Mouse (Mus musculus) hindbrain, embryonic 12.5 days (tissue): ENCODE results near the gene Kcnh7. TPM values are rescaled to one million over a fixed set of nuclear protein-coding genes. Genes with fewer than 3 reads are reported as not detected.
A peak's percentile ranks its signal among the peaks of the same experiment; 100 is the strongest.

Source experiments
- ATAC-seq: fragments of 200-750 bp; cut with Nextera tagmentation; 2 replicates; pipeline ENCODE4 v1.8.0; 2017; ENCODE audit warnings: moderate TSS enrichment; ENCODE audit not compliant: low FRiP score
- H3K27ac ChIP-seq: fragments of 300-500 bp; sonication (generic); 2 replicates; pipeline ENCODE4 v1.5.1; 2016; ENCODE audit warnings: mild to moderate bottlenecking
- H3K27me3 ChIP-seq: fragments of 300-500 bp; sonication (generic); 2 replicates; pipeline ENCODE4 v1.6.1; 2016; ENCODE audit warnings: mild to moderate bottlenecking
- H3K36me3 ChIP-seq: fragments of 300-500 bp; sonication (generic); 2 replicates; pipeline ENCODE4 v1.6.1; 2016; ENCODE audit warnings: mild to moderate bottlenecking
- H3K4me1 ChIP-seq: fragments of 300-500 bp; sonication (generic); 2 replicates; pipeline ENCODE4 v1.6.1; 2016
- H3K4me2 ChIP-seq: fragments of 300-500 bp; sonication (generic); replicated peaks from 2 replicates; pipeline ENCODE4 v1.6.1; 2016; ENCODE audit warnings: mild to moderate bottlenecking
- H3K4me3 ChIP-seq: fragments of 300-500 bp; sonication (generic); 2 replicates; pipeline ENCODE4 v1.5.1; 2016; ENCODE audit warnings: mild to moderate bottlenecking
- H3K9ac ChIP-seq: fragments of 300-500 bp; sonication (generic); 2 replicates; pipeline ENCODE4 v1.6.1; 2016; ENCODE audit warnings: mild to moderate bottlenecking, moderate library complexity
- H3K9me3 ChIP-seq: fragments of 300-500 bp; sonication (generic); replicated peaks from 2 replicates; pipeline ENCODE4 v1.6.1; 2016; ENCODE audit warnings: mild to moderate bottlenecking
- WGBS: fragments of 180-500 bp; shearing (Covaris S2); methylation state at CpG from one replicate; pipeline ENCODE4 v1.1.7; 2016; 5-methylcytosine and 5-hydroxymethylcytosine counted together
- polyA plus RNA-seq: library from polyadenylated mRNA; unstranded; fragments of >200 nt; fragmentation: Nextera tagmentation; extraction: Ambion mirVana; gene quantifications from 2 replicates; pipeline ENCODE4 v1.2.1, GENCODE M21; 2016

The Kcnh7 gene
- polyA plus RNA-seq, 1 experiment from 2014 or later, result 4.8 TPM

- H3K36me3 ChIP-seq, result no peaks in the 10 kb centered on the region
- no peaks in the 10 kb centered on the region for H3K9me3 ChIP-seq
- H3K27me3 ChIP-seq, result no peaks in the 10 kb centered on the region
- no peak overlapping the region for H3K4me3 ChIP-seq
- WGBS, result 52% methylated on average over 7 of the region's 7 CpGs
- no peak overlapping the region for H3K27ac ChIP-seq
- H3K9ac ChIP-seq, result no peak overlapping the region
- no peaks in the 10 kb centered on the region for H3K4me1 ChIP-seq
- no peak overlapping the region for H3K4me2 ChIP-seq
- peak; percentile 78 for ATAC-seq
These were observed 529.4 kb downstream of the Kcnh7 start for GRCm38 (mm10) chr2:62654519-62655338.

GRCm38 (mm10) chr2:62652466-62652865, 531.6 kb downstream of the Kcnh7 start:
- H3K4me2 ChIP-seq, result no peak overlapping the region

GRCm38 (mm10) chr2:62651890-62652289, 532.2 kb downstream of the Kcnh7 start:
- peaks cover 2% of the 10 kb centered on the region; the same call in 1 of the 2 replicates for H3K27me3 ChIP-seq
- H3K9ac ChIP-seq, result no peak overlapping the region
- no peak for ATAC-seq
- H3K4me1 ChIP-seq, result peaks cover 2% of the 10 kb centered on the region; the same call in 1 of the 2 replicates
- H3K9me3 ChIP-seq, result no peaks in the 10 kb centered on the region
- no peaks in the 10 kb centered on the region for H3K36me3 ChIP-seq
- WGBS, result 82% methylated on average over 4 of the region's 4 CpGs
- H3K27ac ChIP-seq, result no peak overlapping the region
- H3K4me2 ChIP-seq, result no peak overlapping the region
- H3K4me3 ChIP-seq, result no peak overlapping the region

More at GRCm38 (mm10) chr2:62652466-62652865, 531.6 kb downstream of the Kcnh7 start:
- Histone ChIP-seq H3K4me1 (no peaks in the 10 kb centered on the region), H3K9me3 (no peaks in the 10 kb centered on the region), H3K36me3 (no peaks in the 10 kb centered on the region), H3K9ac (no peak overlapping the region), H3K27me3 (peaks cover 2% of the 10 kb centered on the region; the same call in 1 of the 2 replicates), H3K27ac (no peak overlapping the region), H3K4me3 (no peak overlapping the region)
- no peak for ATAC-seq
- 84% methylated on average over 4 of the region's 4 CpGs for WGBS

- H3K9me3 ChIP-seq, result no peaks in the 10 kb centered on the region
- H3K9ac ChIP-seq, result no peak overlapping the region
- peak; percentile 33; the same call in 1 of the 2 replicates for ATAC-seq
- WGBS, result 10% methylated on average over 6 of the region's 6 CpGs
- H3K27me3 ChIP-seq, result peaks cover 8% of the 10 kb centered on the region; the same call in 1 of the 2 replicates
- H3K4me1 ChIP-seq, result peaks cover 13% of the 10 kb centered on the region
- peak overlapping the region; percentile 44 for H3K4me3 ChIP-seq
- H3K36me3 ChIP-seq, result no peaks in the 10 kb centered on the region
- peak overlapping the region; percentile 74 for H3K4me2 ChIP-seq
- H3K27ac ChIP-seq, result no peak overlapping the region
These were observed 537.3 kb downstream of the Kcnh7 start for GRCm38 (mm10) chr2:62646671-62647289.

- Histone ChIP-seq H3K27ac (no peak within 1 kb of the TSS), H3K4me1 (peaks cover 13% of the 10 kb centered on the region), H3K9ac (peak within 1 kb of the TSS; percentile 41; the same call in 1 of the 2 replicates), H3K9me3 (no peaks in the 10 kb centered on the region), H3K27me3 (peaks cover 8% of the 10 kb centered on the region; the same call in 1 of the 2 replicates), H3K4me3 (peak within 1 kb of the TSS; percentile 44), H3K4me2 (peak within 1 kb of the TSS; percentile 74), H3K36me3 (no peaks in the 10 kb centered on the region)
- peak; percentile 89 for ATAC-seq
- WGBS, result under 1% methylated on average over 30 of the region's 30 CpGs
These were observed 538.0 kb downstream of the Kcnh7 start, which contains the start of gene Ifih1 for GRCm38 (mm10) chr2:62646014-62646645. TSS of gene Ifih1 (minus strand) at chr2:62646255.

- Histone ChIP-seq H3K9me3 (no peaks in the 10 kb centered on the region), H3K4me3 (peak overlapping the region; percentile 44), H3K9ac (0 out of 2 replicates have a peak overlapping the region, but pooled peaks have one; percentile 41), H3K27me3 (peaks cover 8% of the 10 kb centered on the region; the same call in 1 of the 2 replicates), H3K4me1 (peaks cover 13% of the 10 kb centered on the region), H3K36me3 (no peaks in the 10 kb centered on the region), H3K4me2 (peak overlapping the region; percentile 74), H3K27ac (no peak overlapping the region)
- ATAC-seq, result peak; percentile 20; the same call in 1 of the 2 replicates
- WGBS, result 37% methylated on average over 12 of the region's 12 CpGs
These were observed 538.6 kb downstream of the Kcnh7 start for GRCm38 (mm10) chr2:62645475-62645874.

- H3K9ac ChIP-seq, result no peak overlapping the region
- no peak for ATAC-seq
- 92% methylated on average over 5 of the region's 5 CpGs for WGBS
- H3K27me3 ChIP-seq, result peaks cover 8% of the 10 kb centered on the region; the same call in 1 of the 2 replicates
- peaks cover 13% of the 10 kb centered on the region for H3K4me1 ChIP-seq
- no peaks in the 10 kb centered on the region for H3K36me3 ChIP-seq
- no peak overlapping the region for H3K27ac ChIP-seq
- H3K4me2 ChIP-seq, result no peak overlapping the region
- H3K4me3 ChIP-seq, result no peak overlapping the region
- H3K9me3 ChIP-seq, result no peaks in the 10 kb centered on the region
These were observed 539.2 kb downstream of the Kcnh7 start for GRCm38 (mm10) chr2:62644891-62645290.
